Mouse (Mus musculus) neutrophil, adult 5-6 weeks (primary cell): Measurements from ENCODE around the gene Dlg3. TPM values are rescaled to one million over a fixed set of nuclear protein-coding genes. Genes with fewer than 3 reads are reported as not detected.

Source experiments
- ATAC-seq: fragments of 151-379, 151-347 bp; 2 replicates; pipeline ENCODE4 v1.8.0; 2017; ENCODE audit warnings: mild to moderate bottlenecking, moderate TSS enrichment; ENCODE audit not compliant: insufficient number of reproducible peaks, poor library complexity, low FRiP score, severe bottlenecking; ENCODE audit errors: extremely low read depth
- total RNA-seq: library from RNA; stranded (forward); fragments of 200-1000 nt; gene quantifications from 2 replicates; pipeline ENCODE4 v1.2.3, GENCODE M21; 2017

Gene Dlg3
- total RNA-seq, 1 experiment from 2014 or later: 5.8 TPM

GRCm38 (mm10) chrX:100796041-100796740 is 28.7 kb downstream of the Dlg3 start:
- no peak for ATAC-seq

- no peak for ATAC-seq
Measured at GRCm38 (mm10) chrX:100796741-100797090, 29.2 kb downstream of the Dlg3 start.

- no peak for ATAC-seq
Measured at GRCm38 (mm10) chrX:100797370-100797769, 29.8 kb downstream of the Dlg3 start.

- ATAC-seq: no peak
Measured at GRCm38 (mm10) chrX:100797851-100798527, 30.5 kb downstream of the Dlg3 start.

DNA sequence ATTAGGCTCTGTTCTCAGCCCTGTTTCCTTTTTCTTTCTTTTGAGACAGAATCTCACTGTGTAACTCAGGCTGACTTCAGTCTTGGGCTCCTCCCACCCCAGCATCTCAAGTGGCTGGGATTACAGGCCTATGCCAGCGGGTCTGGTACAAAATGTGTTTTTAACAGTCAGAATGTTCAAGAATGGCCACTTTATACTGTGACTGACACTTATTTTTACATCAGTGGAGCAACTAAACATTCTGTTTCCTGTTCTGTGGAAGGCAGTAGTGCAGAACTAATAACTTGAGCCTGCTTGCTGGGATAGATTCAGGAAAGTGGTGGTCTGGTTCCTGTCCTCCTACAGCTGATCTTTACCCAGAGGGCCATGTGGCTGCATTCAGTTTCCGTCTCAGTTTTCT is 33.1 kb downstream of the Dlg3 start:
- no peak for ATAC-seq

- ATAC-seq: no peak
Measured at GRCm38 (mm10) chrX:100802034-100802433, 34.5 kb downstream of the Dlg3 start.

DNA sequence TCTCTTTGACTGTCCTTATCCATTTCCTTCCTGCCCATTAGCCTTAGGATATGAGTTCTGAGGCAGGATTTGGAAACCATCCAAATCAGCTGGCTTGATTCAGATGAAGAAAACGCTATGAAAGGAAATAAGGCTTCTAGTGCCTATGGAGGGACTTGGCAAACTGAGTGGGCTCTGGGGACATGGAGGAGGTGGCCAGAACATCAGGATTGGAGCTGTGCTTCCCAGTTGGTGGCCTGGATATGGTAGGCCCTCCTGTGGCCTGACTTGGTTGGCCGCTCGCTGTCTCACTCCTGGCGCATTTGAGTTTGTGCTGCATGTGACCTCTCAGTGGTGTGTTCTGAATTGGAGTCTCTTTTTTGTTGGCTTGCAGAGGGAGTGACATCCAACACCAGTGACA is 43.6 kb downstream of the Dlg3 start:
- ATAC-seq: no peak

GRCm38 (mm10) chrX:100814139-100814538 is 46.6 kb downstream of the Dlg3 start:
- ATAC-seq: no peak

DNA sequence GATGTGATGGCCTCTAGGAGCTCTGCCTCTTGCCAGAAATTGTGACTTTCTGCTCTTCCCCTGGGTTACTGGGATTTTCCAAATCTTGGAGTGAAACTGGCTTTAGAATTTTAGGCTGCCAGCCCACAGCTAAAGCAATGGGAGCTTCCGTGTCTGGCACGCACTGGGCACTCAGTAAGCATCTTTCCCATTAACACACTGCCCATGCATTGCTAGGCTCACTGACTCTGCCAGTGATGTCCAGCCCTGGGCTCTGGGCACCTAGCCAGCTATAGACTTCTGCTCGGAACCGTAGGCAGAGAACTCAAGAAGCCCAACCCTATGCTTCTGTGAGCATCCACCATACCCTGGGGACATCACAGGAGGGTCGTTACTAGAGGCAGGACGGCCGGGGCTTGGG is 48.2 kb downstream of the Dlg3 start:
- ATAC-seq: no peak

- no peak for ATAC-seq
Measured at GRCm38 (mm10) chrX:100818681-100819080, 51.2 kb downstream of the Dlg3 start.

- ATAC-seq: no peak
Measured at GRCm38 (mm10) chrX:100821149-100821548, 53.6 kb downstream of the Dlg3 start.

DNA sequence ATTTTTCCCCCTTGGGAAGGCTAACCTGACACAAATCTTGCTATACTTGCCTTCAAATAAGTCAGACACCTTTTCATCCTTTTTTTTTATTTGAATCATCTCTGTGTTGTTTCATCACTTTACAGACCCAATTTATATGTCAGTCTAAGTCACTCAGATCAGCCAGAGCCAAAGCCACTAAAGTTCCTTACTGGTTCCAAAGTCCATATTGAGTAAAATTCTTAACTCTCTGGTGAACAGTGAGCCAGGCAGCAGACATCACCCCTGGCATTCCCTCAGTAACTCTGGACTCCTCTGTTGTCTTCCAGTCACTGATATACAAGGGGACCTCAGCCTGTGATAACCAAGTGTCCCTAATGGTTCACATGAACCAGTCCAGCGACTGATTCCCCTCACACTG is 58.0 kb downstream of the Dlg3 start:
- no peak for ATAC-seq

DNA sequence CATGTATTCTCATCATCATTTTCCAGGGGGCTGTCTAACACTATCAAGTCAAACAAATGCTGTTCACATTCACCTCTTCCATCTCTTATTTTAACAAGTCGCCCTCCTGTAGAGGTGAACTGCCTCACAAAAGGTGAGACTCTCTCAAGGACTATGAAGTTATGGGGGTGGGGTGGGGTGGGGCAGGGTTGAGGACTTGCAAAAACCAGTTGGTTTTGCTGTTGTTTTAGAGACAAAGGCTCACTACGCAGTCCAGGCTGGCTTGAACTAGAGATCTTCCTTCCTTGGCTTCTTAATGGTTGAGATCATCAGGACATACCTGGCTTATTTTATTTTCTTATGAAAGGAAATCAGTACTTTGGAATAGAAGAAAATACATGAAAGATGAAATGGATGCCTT is 65.3 kb downstream of the Dlg3 start:
- no peak for ATAC-seq

DNA sequence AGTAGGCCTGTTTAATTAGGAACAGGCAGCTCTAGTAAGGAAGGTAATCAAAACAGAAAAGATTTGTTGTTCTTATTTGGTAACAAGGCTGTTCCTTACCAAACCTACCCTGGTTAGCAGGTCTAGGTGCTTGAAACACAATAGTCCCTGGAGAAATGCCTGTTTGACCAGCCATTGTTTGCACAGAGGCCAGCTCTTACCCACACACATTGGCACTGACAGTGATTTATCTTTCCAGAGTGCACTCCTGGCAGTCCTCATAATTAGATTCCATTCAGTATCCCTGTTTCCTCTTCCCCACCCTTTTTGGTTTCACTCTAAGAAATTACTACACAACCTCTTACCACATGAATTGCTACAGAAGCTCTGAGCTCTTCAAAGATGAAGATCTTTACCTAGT is 71.7 kb downstream of the Dlg3 start:
- ATAC-seq: no peak

Other genes starting within 250 kb of the Dlg3 start
- gene Dgat2l6, start 242.9 kb upstream of the Dlg3 start, total RNA-seq: not detected in 2 replicates
- gene Awat1, start 195.5 kb upstream of the Dlg3 start, total RNA-seq: not detected in 2 replicates
- not detected in 2 replicates for gene P2ry4, start 172.9 kb upstream of the Dlg3 start, total RNA-seq
- not detected in 2 replicates for gene Arr3, start 162.2 kb upstream of the Dlg3 start, total RNA-seq
- gene Kif4, start 142.0 kb upstream of the Dlg3 start, total RNA-seq: 1.1 and 2.1 TPM in 2 replicates
- 10.8 and 12.9 TPM in 2 replicates for gene Pdzd11, start 141.2 kb upstream of the Dlg3 start, total RNA-seq
- gene Gdpd2, start 37.8 kb upstream of the Dlg3 start, total RNA-seq: not detected in 2 replicates